Mouse (Mus musculus) neural tube, embryonic 15.5 days (tissue): ENCODE data around the gene 0610030E20Rik. TPM values are rescaled to one million over a fixed set of nuclear protein-coding genes. Genes with fewer than 3 reads are reported as not detected.

Experiments
- ATAC-seq: fragments of 200-750 bp; cut with Nextera tagmentation; 2 replicates; pipeline ENCODE4 v1.8.0; 2017; ENCODE audit warnings: mild to moderate bottlenecking, moderate TSS enrichment, moderate library complexity; ENCODE audit not compliant: low FRiP score
- H3K27ac ChIP-seq: fragments of 300-500 bp; sonication (generic); replicated peaks from 2 replicates; pipeline ENCODE4 v1.5.1; 2015; ENCODE audit warnings: mild to moderate bottlenecking, inconsistent platforms
- H3K27me3 ChIP-seq: fragments of 300-500 bp; sonication (generic); replicated peaks from 2 replicates; pipeline ENCODE4 v1.6.1; 2015; ENCODE audit warnings: inconsistent platforms
- H3K36me3 ChIP-seq: fragments of 300-500 bp; sonication (generic); 2 replicates; pipeline ENCODE4 v1.6.1; 2015; ENCODE audit warnings: inconsistent platforms
- H3K4me1 ChIP-seq: fragments of 300-500 bp; sonication (generic); 2 replicates; pipeline ENCODE4 v1.6.1; 2015; ENCODE audit warnings: inconsistent platforms
- H3K4me2 ChIP-seq: fragments of 300-500 bp; sonication (generic); 2 replicates; pipeline ENCODE4 v1.6.1; 2015; ENCODE audit warnings: inconsistent platforms, mild to moderate bottlenecking, moderate library complexity
- H3K4me3 ChIP-seq: fragments of 300-500 bp; sonication (generic); replicated peaks from 2 replicates; pipeline ENCODE4 v1.5.1; 2015; ENCODE audit warnings: mild to moderate bottlenecking, inconsistent platforms
- H3K9ac ChIP-seq: fragments of 300-500 bp; sonication (generic); replicated peaks from 2 replicates; pipeline ENCODE4 v1.6.1; 2015; ENCODE audit warnings: mild to moderate bottlenecking, inconsistent platforms
- H3K9me3 ChIP-seq: fragments of 300-500 bp; sonication (generic); replicated peaks from 2 replicates; pipeline ENCODE4 v1.6.1; 2016; ENCODE audit warnings: inconsistent platforms
- WGBS: fragments of 180-500 bp; shearing (Covaris S2); methylation state at CpG from one replicate; pipeline ENCODE4 v1.1.7; 2015; ENCODE audit warnings: mixed read lengths; 5-methylcytosine and 5-hydroxymethylcytosine counted together
- polyA plus RNA-seq: library from polyadenylated mRNA; unstranded; fragments of >200 nt; fragmentation: Nextera tagmentation; extraction: Ambion mirVana; gene quantifications from 2 replicates; pipeline ENCODE4 v1.2.1, GENCODE M21; 2015

The 0610030E20Rik gene
- polyA plus RNA-seq, 1 experiment from 2014 or later: 15.4 TPM

DNA sequence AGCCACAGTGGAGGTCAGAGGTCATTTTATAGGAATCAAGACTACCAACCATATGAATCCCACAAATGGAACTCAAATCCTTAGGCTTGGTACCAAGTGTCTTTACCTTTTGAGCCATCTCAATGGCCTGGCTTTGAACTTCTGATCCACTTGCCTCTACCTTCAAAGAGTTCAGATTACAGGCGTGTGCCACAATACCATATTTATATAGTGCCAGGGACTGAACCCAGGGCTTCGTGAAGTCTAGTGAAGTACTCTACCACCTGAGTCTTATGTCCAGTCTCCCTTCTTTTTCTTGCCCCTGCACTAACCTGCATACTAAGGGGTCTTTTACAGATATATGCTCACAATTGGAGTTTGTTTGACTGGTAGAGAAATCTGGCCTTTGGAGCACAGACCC, 39.4 kb downstream of the 0610030E20Rik start:
- Histone ChIP-seq H3K4me1 (peaks cover 12% of the 10 kb centered on the region), H3K36me3 (no peaks in the 10 kb centered on the region), H3K27ac (no peak overlapping the region), H3K4me2 (no peak overlapping the region), H3K9me3 (no peaks in the 10 kb centered on the region), H3K27me3 (peaks cover 23% of the 10 kb centered on the region), H3K4me3 (no peak overlapping the region), H3K9ac (no peak overlapping the region)
- ATAC-seq: no peak
- WGBS: 91% methylated on average over 2 of the region's 2 CpGs

DNA sequence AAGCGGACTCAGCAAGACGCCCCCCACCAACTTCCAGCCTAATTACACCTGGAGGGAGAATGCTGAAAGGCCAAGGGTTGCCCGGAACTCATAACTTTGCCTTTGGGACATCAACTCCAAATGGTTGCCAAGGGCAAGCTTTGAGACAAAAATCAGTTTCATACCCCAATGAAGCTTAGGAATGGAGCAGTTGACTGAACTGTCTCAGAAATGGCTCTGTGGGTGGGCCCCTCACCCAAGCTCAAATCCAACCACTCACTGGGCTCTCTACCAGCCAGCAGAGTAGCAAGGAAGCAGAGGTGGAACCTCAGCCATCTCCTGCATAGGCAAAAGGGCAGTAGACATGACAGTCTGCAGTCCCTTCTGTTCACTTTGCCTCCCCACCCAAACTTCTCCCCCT, 40.7 kb downstream of the 0610030E20Rik start:
- no peak for ATAC-seq
- H3K36me3 ChIP-seq: no peaks in the 10 kb centered on the region
- 74% methylated on average over 3 of the region's 3 CpGs for WGBS
- peaks cover 21% of the 10 kb centered on the region for H3K27me3 ChIP-seq
- peaks cover 12% of the 10 kb centered on the region for H3K4me1 ChIP-seq
- no peak overlapping the region for H3K9ac ChIP-seq
- H3K4me3 ChIP-seq: no peak overlapping the region
- no peak overlapping the region for H3K27ac ChIP-seq
- H3K9me3 ChIP-seq: no peaks in the 10 kb centered on the region
- H3K4me2 ChIP-seq: no peak overlapping the region

DNA sequence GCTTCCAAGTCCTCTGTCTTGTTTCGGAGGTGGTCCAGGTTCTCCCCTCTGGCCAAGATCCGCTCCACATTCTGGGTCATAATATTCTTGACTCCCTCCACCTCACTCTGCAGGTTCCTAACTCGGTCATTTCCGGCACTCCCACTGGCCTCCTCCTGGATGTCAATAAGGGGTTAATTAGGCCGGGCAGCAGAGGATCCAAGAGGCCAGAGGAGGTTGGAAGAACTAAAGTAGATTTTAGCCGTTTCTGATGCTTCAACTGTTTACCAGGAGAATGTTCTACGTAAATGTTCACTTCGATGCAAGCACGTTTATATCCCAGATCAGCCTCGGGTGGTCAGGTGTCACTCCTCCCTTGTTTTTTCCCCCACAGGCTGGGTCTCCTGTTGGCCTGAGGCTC, 41.1 kb downstream of the 0610030E20Rik start:
- Histone ChIP-seq H3K4me2 (no peak overlapping the region), H3K4me1 (peaks cover 12% of the 10 kb centered on the region), H3K9ac (no peak overlapping the region), H3K27ac (no peak overlapping the region), H3K4me3 (no peak overlapping the region), H3K27me3 (peaks cover 21% of the 10 kb centered on the region), H3K36me3 (no peaks in the 10 kb centered on the region), H3K9me3 (no peaks in the 10 kb centered on the region)
- WGBS: 72% methylated on average over 10 of the region's 10 CpGs
- no peak for ATAC-seq

DNA sequence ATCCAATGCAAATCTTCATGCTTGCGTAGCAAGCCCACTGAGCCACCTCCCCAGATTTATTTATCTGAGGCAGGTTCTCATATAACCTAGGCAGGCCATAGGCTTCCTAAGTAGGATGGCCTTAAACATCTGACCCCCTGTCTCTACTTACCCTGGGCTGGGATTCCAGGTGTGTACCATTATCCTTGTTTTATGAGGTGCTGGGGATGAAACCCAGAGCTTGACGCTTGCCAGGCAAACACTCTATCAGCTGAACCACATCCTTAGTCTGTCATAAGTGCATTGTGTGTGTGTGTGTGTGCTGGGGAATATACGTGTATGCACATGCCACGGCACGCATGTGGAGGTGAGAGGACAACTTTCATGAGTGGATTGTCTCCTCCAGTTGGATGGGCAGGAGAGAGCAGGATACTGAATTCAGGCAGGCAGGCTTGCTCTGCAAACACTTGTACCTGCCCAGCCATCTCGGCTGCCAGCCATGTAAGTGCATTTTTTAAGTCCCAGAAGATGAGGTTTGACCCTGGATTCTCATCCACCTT, 41.7 kb downstream of the 0610030E20Rik start:
- ATAC-seq: no peak
- H3K27ac ChIP-seq: no peak overlapping the region
- peaks cover 12% of the 10 kb centered on the region for H3K4me1 ChIP-seq
- peaks cover 21% of the 10 kb centered on the region for H3K27me3 ChIP-seq
- H3K9ac ChIP-seq: peak overlapping the region; percentile 34; the same call in 1 of the 2 replicates
- no peaks in the 10 kb centered on the region for H3K9me3 ChIP-seq
- no peak overlapping the region for H3K4me2 ChIP-seq
- no peaks in the 10 kb centered on the region for H3K36me3 ChIP-seq
- 98% methylated on average over 6 of the region's 6 CpGs for WGBS
- no peak overlapping the region for H3K4me3 ChIP-seq

DNA sequence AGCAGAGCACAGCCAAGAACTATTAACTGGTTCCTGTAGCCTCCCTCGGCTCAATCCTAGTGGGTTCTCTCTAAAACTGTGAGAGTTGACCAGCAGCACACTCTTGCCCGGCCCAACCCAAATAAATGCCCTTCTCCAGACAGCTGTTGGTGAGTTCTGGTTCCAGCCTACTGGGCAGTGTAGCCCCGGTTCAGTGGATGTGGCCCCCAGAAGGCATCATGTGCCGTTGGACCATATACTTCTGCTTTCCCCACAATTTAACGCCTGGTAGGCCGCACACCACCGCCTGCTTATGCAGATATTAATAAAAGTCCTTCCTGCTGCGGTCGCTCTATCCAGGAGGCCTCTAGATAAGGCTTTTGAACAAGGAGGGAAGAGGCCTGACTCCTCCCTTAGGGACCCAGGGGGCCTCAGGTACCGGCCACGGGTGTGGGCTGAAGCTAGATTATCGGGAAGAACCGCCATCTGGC, 42.4 kb downstream of the 0610030E20Rik start:
- H3K9me3 ChIP-seq: no peaks in the 10 kb centered on the region
- peak overlapping the region; percentile 34 for H3K9ac ChIP-seq
- no peak for ATAC-seq

DNA sequence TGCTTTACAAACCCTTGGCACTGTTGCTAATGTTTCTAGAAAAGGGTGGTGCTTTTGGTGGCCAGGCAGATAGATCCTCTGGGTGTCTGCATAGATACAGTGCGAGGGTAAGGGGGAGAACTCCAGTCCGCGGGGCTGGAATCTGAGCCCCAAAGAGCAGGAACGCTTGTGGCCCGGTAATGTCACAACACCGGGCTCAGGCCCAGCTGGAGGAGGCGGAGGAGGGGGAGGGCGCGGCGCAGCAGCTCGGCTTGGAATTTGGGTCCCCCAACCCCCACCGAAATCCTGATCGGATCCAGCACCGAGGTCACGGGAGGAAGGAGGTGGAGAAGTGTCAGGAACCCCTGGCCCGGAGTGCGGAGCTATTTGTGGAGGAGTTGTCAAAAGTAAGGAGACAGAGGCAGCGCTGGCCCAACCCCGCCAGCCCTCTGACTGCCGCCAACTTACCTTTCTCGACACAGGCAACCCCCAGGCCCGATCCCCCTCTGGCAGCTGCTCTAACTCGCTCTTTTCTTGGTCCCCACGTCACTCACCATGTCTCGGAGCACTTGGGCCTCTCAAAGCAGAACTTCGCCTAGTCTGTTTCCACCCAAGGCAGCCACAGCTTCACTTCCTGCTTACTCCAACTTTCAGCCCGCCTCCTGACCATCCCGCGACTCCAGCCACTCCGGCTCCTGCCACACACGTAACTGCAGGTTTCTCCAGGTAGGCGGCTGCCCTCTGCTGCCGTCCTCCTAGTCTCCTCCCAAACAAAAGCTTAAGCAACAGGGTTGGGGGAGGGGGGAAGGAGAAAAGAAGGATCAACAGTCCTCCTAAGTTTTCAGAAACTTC, 43.0 kb downstream of the 0610030E20Rik start, which contains the start of gene Vamp8:
Gene Vamp8 (minus strand): TSS at position 763 of the 831 bp plus-strand sequence.
- H3K9ac ChIP-seq: peak within 1 kb of the TSS; percentile 34
- 4% methylated on average over 33 of the region's 33 CpGs for WGBS
- H3K27ac ChIP-seq: peak within 1 kb of the TSS; percentile 71
- H3K27me3 ChIP-seq: peaks cover 21% of the 10 kb centered on the region
- H3K36me3 ChIP-seq: no peaks in the 10 kb centered on the region
- peak within 1 kb of the TSS; percentile 55 for H3K4me2 ChIP-seq
- peaks cover 12% of the 10 kb centered on the region for H3K4me1 ChIP-seq
- no peaks in the 10 kb centered on the region for H3K9me3 ChIP-seq
- ATAC-seq: no peak
- peak within 1 kb of the TSS; percentile 34 for H3K4me3 ChIP-seq

More for the DNA sequence above, 42.4 kb downstream of the 0610030E20Rik start:
- H3K4me1 ChIP-seq: peaks cover 12% of the 10 kb centered on the region
- peak overlapping the region; percentile 55 for H3K4me2 ChIP-seq
- peak overlapping the region; percentile 34 for H3K4me3 ChIP-seq
- H3K36me3 ChIP-seq: no peaks in the 10 kb centered on the region
- peak overlapping the region; percentile 71 for H3K27ac ChIP-seq
- 40% methylated on average over 13 of the region's 13 CpGs for WGBS
- H3K27me3 ChIP-seq: peaks cover 21% of the 10 kb centered on the region

DNA sequence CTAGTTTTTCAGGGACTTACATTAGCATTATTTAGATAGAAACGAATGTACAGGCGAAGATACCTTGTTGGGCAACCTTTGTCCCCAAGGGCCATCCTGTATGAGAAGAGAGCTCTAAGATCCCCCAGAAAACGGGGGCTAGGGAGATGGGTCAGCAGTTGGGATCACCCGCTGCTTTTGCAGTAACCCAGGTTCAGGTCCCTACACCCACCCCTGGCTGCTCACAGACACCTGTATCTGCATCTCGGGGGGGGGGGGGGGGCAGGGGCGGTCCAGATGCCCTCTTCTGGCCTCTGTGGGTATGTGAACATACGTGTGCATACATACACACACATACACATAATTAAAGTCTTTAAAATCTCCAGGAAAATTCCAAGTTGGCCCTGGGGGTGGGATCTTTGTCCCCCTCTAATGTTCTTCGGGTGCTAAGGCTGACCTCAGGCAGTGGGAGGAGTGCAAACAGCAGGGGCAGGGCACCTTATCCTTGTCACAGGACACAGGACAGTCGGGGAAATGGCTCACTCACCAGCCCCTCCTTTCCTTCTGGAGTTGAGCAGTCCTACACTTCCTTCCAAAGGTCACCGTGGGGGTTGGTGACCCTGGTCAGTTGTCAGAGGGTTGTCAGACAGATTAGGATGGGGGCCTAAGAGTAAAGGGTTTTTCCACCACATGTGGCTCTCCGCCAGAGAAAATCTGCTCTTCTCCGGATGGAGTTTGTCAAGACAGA, 43.8 kb downstream of the 0610030E20Rik start:
- H3K27ac ChIP-seq: peak overlapping the region; percentile 71; the same call in 1 of the 2 replicates
- peaks cover 21% of the 10 kb centered on the region for H3K27me3 ChIP-seq
- H3K4me2 ChIP-seq: peak overlapping the region; percentile 55
- H3K9ac ChIP-seq: no peak overlapping the region
- no peaks in the 10 kb centered on the region for H3K9me3 ChIP-seq
- 28% methylated on average over 12 of the region's 12 CpGs for whole genome bisulfite sequencing
- no peaks in the 10 kb centered on the region for H3K36me3 ChIP-seq
- no peak for ATAC-seq
- H3K4me1 ChIP-seq: peaks cover 12% of the 10 kb centered on the region
- H3K4me3 ChIP-seq: peak overlapping the region; percentile 34

DNA sequence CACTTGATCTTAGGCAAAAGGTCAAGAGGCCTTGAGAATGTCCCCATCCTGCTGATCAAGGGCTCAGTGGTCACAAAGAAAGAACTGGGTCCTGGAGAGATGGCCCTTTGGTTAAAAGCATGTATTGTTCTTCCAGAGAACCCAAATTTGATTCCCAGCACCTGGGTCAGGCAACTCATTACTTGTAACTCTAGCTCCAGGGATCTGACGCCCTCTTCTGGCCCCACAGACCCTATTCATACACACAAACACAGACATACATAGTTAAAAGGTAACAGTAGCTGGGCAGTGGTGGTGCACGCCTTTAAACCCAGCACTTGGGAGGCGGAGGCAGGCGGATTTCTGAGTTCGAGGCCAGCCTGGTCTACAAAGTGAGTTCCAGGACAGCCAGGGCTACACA, 45.2 kb downstream of the 0610030E20Rik start:
- H3K4me3 ChIP-seq: no peak overlapping the region
- H3K27me3 ChIP-seq: peaks cover 21% of the 10 kb centered on the region
- 90% methylated on average over 5 of the region's 5 CpGs for WGBS
- H3K4me1 ChIP-seq: peaks cover 12% of the 10 kb centered on the region
- H3K36me3 ChIP-seq: no peaks in the 10 kb centered on the region
- no peaks in the 10 kb centered on the region for H3K9me3 ChIP-seq
- H3K4me2 ChIP-seq: no peak overlapping the region
- H3K27ac ChIP-seq: no peak overlapping the region
- no peak overlapping the region for H3K9ac ChIP-seq
- ATAC-seq: no peak

DNA sequence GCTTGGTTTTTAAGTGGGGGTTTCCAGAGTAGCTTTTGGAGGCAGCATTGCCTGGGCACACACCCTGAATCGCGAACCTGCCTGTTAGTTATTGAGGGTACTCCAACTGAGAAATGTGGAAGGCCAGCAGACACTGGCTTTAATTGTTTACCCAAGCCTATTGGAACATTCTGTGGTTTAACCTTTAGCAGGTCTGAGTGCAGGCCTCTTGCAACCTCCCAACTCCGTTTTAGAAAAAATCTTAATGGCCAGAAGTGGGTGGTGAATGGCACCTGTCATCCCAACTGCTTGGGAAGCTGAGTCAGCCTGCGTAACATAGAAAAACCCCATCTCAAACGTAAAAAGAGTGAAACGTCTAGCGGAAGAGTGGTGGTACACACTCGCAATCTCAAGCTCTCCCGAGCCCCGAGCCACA, 49.7 kb downstream of the 0610030E20Rik start:
- Histone ChIP-seq H3K4me3 (no peak overlapping the region), H3K27ac (no peak overlapping the region), H3K9ac (no peak overlapping the region), H3K4me1 (no peaks in the 10 kb centered on the region), H3K36me3 (no peaks in the 10 kb centered on the region), H3K4me2 (no peak overlapping the region), H3K9me3 (no peaks in the 10 kb centered on the region), H3K27me3 (no peaks in the 10 kb centered on the region)
- no peak for ATAC-seq
- WGBS: 82% methylated on average over 10 of the region's 10 CpGs

DNA sequence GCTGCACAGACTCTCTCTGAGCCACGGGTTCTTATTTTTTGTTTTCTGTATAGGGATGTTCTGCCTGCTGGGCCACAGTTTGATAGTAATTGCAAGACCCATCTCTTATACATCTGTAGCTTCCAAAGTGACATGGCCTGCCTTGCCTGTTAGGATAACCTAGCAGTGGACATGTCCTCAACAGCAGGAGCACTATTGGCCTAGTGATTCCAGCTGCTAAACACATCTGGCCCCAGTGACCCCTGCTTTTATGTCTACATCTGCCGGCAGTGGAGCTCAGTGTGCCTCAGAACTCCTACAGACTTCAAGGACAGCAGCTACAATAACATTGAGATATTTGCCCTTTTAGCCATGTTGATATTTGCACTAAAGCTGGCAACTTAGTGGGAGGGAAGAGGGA, 52.9 kb downstream of the 0610030E20Rik start:
- no peak overlapping the region for H3K9ac ChIP-seq
- no peak overlapping the region for H3K4me3 ChIP-seq
- H3K4me2 ChIP-seq: no peak overlapping the region
- H3K36me3 ChIP-seq: no peaks in the 10 kb centered on the region
- ATAC-seq: no peak
- no peaks in the 10 kb centered on the region for H3K27me3 ChIP-seq
- no peaks in the 10 kb centered on the region for H3K9me3 ChIP-seq
- H3K4me1 ChIP-seq: no peaks in the 10 kb centered on the region
- WGBS: 60% methylated on average over 2 of the region's 2 CpGs
- H3K27ac ChIP-seq: no peak overlapping the region

DNA sequence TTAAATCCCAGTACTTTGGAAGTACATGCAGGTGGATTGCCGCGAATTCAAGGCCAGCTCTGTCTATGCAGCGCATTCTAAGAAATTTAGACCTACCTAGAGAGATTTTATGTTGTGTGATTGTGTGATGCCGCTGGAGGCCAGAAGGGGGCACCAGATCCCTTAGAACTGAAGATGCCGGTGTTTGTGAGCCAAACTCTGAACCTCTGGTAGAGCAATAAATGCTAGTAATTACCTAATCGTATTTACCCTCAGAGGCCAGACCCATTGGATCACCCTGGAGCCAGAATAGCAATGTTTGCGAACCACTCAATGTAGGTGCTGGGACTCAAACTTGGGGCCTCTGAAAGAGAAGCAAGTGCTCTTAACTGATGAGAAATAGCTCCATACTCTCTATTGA, 54.8 kb downstream of the 0610030E20Rik start:
- Histone ChIP-seq H3K4me1 (no peaks in the 10 kb centered on the region), H3K9ac (no peak overlapping the region), H3K9me3 (no peaks in the 10 kb centered on the region), H3K4me2 (no peak overlapping the region), H3K27me3 (no peaks in the 10 kb centered on the region), H3K4me3 (no peak overlapping the region), H3K36me3 (no peaks in the 10 kb centered on the region), H3K27ac (no peak overlapping the region)
- no peak for ATAC-seq
- WGBS: 18% methylated on average over 7 of the region's 7 CpGs
